Mouse (Mus musculus) liver, embryonic 14.5 days (tissue): ENCODE measurements around the gene Cd2ap.

Experiments used
- CTCF ChIP-seq: IDR thresholded peaks from 2 replicates; pipeline ENCODE4 v1.5.1; 2016; ENCODE audit warnings: antibody characterized with exemption, low read depth, control low read depth
- EP300 ChIP-seq: IDR thresholded peaks from 2 replicates; pipeline ENCODE4 v1.6.1; 2016; ENCODE audit warnings: antibody characterized with exemption, low read depth

DNA sequence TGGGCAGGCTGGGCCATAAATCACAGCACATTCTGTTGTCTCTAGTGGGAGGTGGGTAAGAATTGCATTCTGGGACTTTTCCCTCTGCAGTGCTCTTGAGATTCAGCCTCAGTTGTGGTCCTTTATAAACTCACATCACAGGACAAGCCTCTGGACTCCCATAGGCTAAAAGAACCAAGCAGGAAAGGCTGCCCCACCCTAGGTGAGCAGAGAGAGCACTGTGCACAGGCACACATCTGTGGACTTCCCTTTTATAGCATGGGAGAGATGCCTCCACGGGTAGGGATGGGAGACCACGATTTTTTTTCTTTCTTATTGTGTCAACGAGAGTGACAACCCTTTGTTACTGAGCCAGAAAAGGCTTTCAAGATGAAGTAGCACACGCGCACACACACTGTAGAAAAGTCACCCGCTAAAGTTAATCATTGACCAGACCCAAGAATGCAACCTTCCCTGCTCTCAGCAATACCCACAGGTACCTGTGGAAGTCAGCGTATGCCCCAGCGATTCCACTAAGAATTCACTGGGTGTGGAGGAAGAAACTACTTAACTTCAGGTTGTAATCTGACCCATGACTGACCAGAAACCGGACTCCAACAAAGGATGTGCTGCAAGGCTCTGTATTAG, 32.4 kb upstream of the Cd2ap start:
- TF ChIP-seq EP300 (no peak), CTCF (no peak)
